Mouse (Mus musculus) MEL (cell line): Measurements from ENCODE around the gene Cyb5rl. TPM values are rescaled to one million over a fixed set of nuclear protein-coding genes. Genes with fewer than 3 reads are reported as not detected.

ENCODE experiments used
- DNase-seq: peaks from one replicate; pipeline ENCODE4 v3.0.0; 2011; ENCODE audit warnings: low read depth, low spot score
- H3K27ac ChIP-seq: 2 replicates; pipeline ENCODE4 v1.5.1; 2012; ENCODE audit warnings: low read depth, mild to moderate bottlenecking, control low read depth, low read length, moderate library complexity; ENCODE audit not compliant: control insufficient read depth
- H3K27me3 ChIP-seq, 2 experiments: fragments of 150-350 bp in 1 of 2; sonication (generic) in 1 of 2; 2 replicates each; pipeline ENCODE4 v1.6.1; 2012; ENCODE audit warnings: low read length in 2 of 2, mild to moderate bottlenecking in 2 of 2, improper control_type of control experiment in 1 of 2, moderate library complexity in 1 of 2; ENCODE audit not compliant: insufficient read depth in 2 of 2, control insufficient read depth in 1 of 2
- H3K36me3 ChIP-seq, 2 experiments: 2 replicates each; pipeline ENCODE4 v1.6.1; 2012 to 2014; ENCODE audit warnings: low read length in 2 of 2, improper control_type of control experiment in 1 of 2, inconsistent platforms in 1 of 2, mild to moderate bottlenecking in 1 of 2; ENCODE audit not compliant: insufficient read depth in 2 of 2, control insufficient read depth in 1 of 2
- H3K4me1 ChIP-seq, 2 experiments: fragments of 150-350 bp in 1 of 2; sonication (generic) in 1 of 2; 2 replicates each; pipeline ENCODE4 v1.6.1; 2012; ENCODE audit warnings: low read length in 2 of 2, improper control_type of control experiment in 1 of 2, mild to moderate bottlenecking in 1 of 2; ENCODE audit not compliant: insufficient read depth in 2 of 2, control insufficient read depth in 1 of 2
- H3K4me3 ChIP-seq, 2 experiments: fragments of 150-350 bp in 1 of 2; sonication (generic) in 1 of 2; 2 replicates each; pipeline ENCODE4 v1.5.1; 2012; ENCODE audit warnings: low read depth in 2 of 2, low read length in 2 of 2, mild to moderate bottlenecking in 2 of 2, moderate library complexity in 2 of 2, control low read depth in 1 of 2, improper control_type of control experiment in 1 of 2; ENCODE audit not compliant: control insufficient read depth in 1 of 2, insufficient read depth in 1 of 2
- H3K79me2 ChIP-seq: 2 replicates; pipeline ENCODE4 v1.6.1; 2012; ENCODE audit warnings: mild to moderate bottlenecking, low read length, moderate library complexity; ENCODE audit not compliant: control insufficient read depth, poor library complexity, insufficient read depth
- H3K9ac ChIP-seq: 2 replicates; pipeline ENCODE4 v1.6.1; 2012; ENCODE audit warnings: low read depth, mild to moderate bottlenecking, control low read depth, low read length, moderate library complexity; ENCODE audit not compliant: control insufficient read depth, poor library complexity, severe bottlenecking
- H3K9me3 ChIP-seq: fragments of 150-350 bp; sonication (generic); replicated peaks from 2 replicates; pipeline ENCODE4 v1.6.1; 2012; ENCODE audit warnings: mild to moderate bottlenecking, low read length, improper control_type of control experiment, moderate library complexity; ENCODE audit not compliant: insufficient read depth
- BHLHE40 ChIP-seq: IDR thresholded peaks from 2 replicates; pipeline ENCODE4 v1.6.1; 2012; ENCODE audit warnings: low read depth, mild to moderate bottlenecking, inconsistent platforms, low read length, improper control_type of control experiment, borderline replicate concordance
- CHD1 ChIP-seq: IDR thresholded peaks from 2 replicates; pipeline ENCODE4 v1.6.1; 2012; ENCODE audit warnings: low read depth, mild to moderate bottlenecking, inconsistent platforms, low read length, improper control_type of control experiment
- E2F4 ChIP-seq: IDR thresholded peaks from 2 replicates; pipeline ENCODE4 v1.6.1; 2011; ENCODE audit warnings: low read depth, low read length, improper control_type of control experiment, borderline replicate concordance
- ELF1 ChIP-seq: IDR thresholded peaks from 2 replicates; pipeline ENCODE4 v1.6.1; 2014; ENCODE audit warnings: low read depth, mild to moderate bottlenecking, inconsistent platforms, low read length, improper control_type of control experiment, moderate library complexity
- EP300 ChIP-seq, 2 experiments: IDR thresholded peaks; 2 replicates each; pipeline ENCODE4 v1.6.1; 2011; ENCODE audit warnings: improper control_type of control experiment in 2 of 2, low read length in 2 of 2, low read depth in 1 of 2, mild to moderate bottlenecking in 1 of 2
- ETS1 ChIP-seq: IDR thresholded peaks from 2 replicates; pipeline ENCODE4 v1.6.1; 2012; ENCODE audit warnings: low read depth, mild to moderate bottlenecking, inconsistent platforms, low read length, improper control_type of control experiment, moderate library complexity
- GATA1 ChIP-seq: IDR thresholded peaks from 2 replicates; pipeline ENCODE4 v1.6.1; 2011; ENCODE audit warnings: low read depth, low read length, improper control_type of control experiment
- HCFC1 ChIP-seq: IDR thresholded peaks from 2 replicates; pipeline ENCODE4 v1.6.1; 2012; ENCODE audit warnings: low read depth, mild to moderate bottlenecking, inconsistent platforms, low read length, improper control_type of control experiment, moderate library complexity
- JUND ChIP-seq: IDR thresholded peaks from 2 replicates; pipeline ENCODE4 v1.6.1; 2011; ENCODE audit warnings: low read depth, mild to moderate bottlenecking, improper control_type of control experiment, low read length
- KAT2A ChIP-seq: conservative IDR thresholded peaks from 2 replicates; pipeline ENCODE4 v1.6.1; 2012; ENCODE audit warnings: low read depth, low read length, improper control_type of control experiment, inconsistent platforms
- MAFK ChIP-seq: IDR thresholded peaks from 2 replicates; pipeline ENCODE4 v1.6.1; 2011; ENCODE audit warnings: low read depth, mild to moderate bottlenecking, low read length, improper control_type of control experiment, borderline replicate concordance
- MAX ChIP-seq: IDR thresholded peaks from 2 replicates; pipeline ENCODE4 v1.6.1; 2011; ENCODE audit warnings: low read length, improper control_type of control experiment
- MAZ ChIP-seq: IDR thresholded peaks from 2 replicates; pipeline ENCODE4 v1.6.1; 2012; ENCODE audit warnings: low read depth, mild to moderate bottlenecking, inconsistent platforms, low read length, improper control_type of control experiment
- MEF2A ChIP-seq: IDR thresholded peaks from 2 replicates; pipeline ENCODE4 v1.6.1; 2014; ENCODE audit warnings: low read depth, mild to moderate bottlenecking, inconsistent platforms, low read length, improper control_type of control experiment; ENCODE audit not compliant: poor library complexity, insufficient replicate concordance, severe bottlenecking; ENCODE audit errors: extremely low read depth
- MXI1 ChIP-seq: IDR thresholded peaks from 2 replicates; pipeline ENCODE4 v1.6.1; 2011; ENCODE audit warnings: mild to moderate bottlenecking, low read depth, low read length, improper control_type of control experiment
- MYB ChIP-seq: IDR thresholded peaks from 2 replicates; pipeline ENCODE4 v1.6.1; 2011; ENCODE audit warnings: mild to moderate bottlenecking, low read depth, low read length, improper control_type of control experiment
- MYC ChIP-seq: IDR thresholded peaks from 2 replicates; pipeline ENCODE4 v1.6.1; 2011; ENCODE audit warnings: low read depth, mild to moderate bottlenecking, low read length, improper control_type of control experiment, moderate library complexity
- NELFE ChIP-seq: IDR thresholded peaks from 2 replicates; pipeline ENCODE4 v1.6.1; 2011; ENCODE audit warnings: low read depth, low read length, improper control_type of control experiment
- POLR2A ChIP-seq, 2 experiments: IDR thresholded peaks; 2 replicates each; pipeline ENCODE4 v1.6.1; 2011 to 2012; ENCODE audit warnings: low read length in 2 of 2, mild to moderate bottlenecking in 2 of 2, control low read depth in 1 of 2, improper control_type of control experiment in 1 of 2, low read depth in 1 of 2, moderate library complexity in 1 of 2; ENCODE audit not compliant: control insufficient read depth in 1 of 2, insufficient read depth in 1 of 2, poor library complexity in 1 of 2
- POLR2AphosphoS2 ChIP-seq: IDR thresholded peaks from 2 replicates; pipeline ENCODE4 v1.6.1; 2011; ENCODE audit warnings: low read length, improper control_type of control experiment
- POLR2AphosphoS5 ChIP-seq: IDR thresholded peaks from 2 replicates; pipeline ENCODE4 v1.6.1; 2012; ENCODE audit warnings: low read depth, borderline replicate concordance, mild to moderate bottlenecking, inconsistent platforms, low read length, moderate library complexity, mixed read lengths
- RAD21 ChIP-seq: IDR thresholded peaks from 2 replicates; pipeline ENCODE4 v1.6.1; 2011; ENCODE audit warnings: mild to moderate bottlenecking, low read depth, low read length, improper control_type of control experiment
- RCOR1 ChIP-seq: IDR thresholded peaks from 2 replicates; pipeline ENCODE4 v1.6.1; 2012; ENCODE audit warnings: low read depth, mild to moderate bottlenecking, inconsistent platforms, low read length, improper control_type of control experiment
- SIN3A ChIP-seq: IDR thresholded peaks from 2 replicates; pipeline ENCODE4 v1.6.1; 2012; ENCODE audit warnings: low read length, improper control_type of control experiment, inconsistent platforms
- SMC3 ChIP-seq: IDR thresholded peaks from 2 replicates; pipeline ENCODE4 v1.6.1; 2011; ENCODE audit warnings: low read depth, low read length, improper control_type of control experiment
- TAL1 ChIP-seq: IDR thresholded peaks from 2 replicates; pipeline ENCODE4 v1.6.1; 2012; ENCODE audit warnings: mild to moderate bottlenecking, inconsistent platforms, low read length, moderate library complexity, mixed read lengths
- TBP ChIP-seq: IDR thresholded peaks from 2 replicates; pipeline ENCODE4 v1.8.0; 2011; ENCODE audit warnings: low read depth, low read length, improper control_type of control experiment
- TCF12 ChIP-seq: IDR thresholded peaks from 2 replicates; pipeline ENCODE4 v1.6.1; 2014; ENCODE audit warnings: low read depth, mild to moderate bottlenecking, inconsistent platforms, low read length, improper control_type of control experiment, moderate library complexity
- UBTF ChIP-seq: IDR thresholded peaks from 2 replicates; pipeline ENCODE4 v1.6.1; 2012; ENCODE audit warnings: low read depth, mild to moderate bottlenecking, inconsistent platforms, low read length, improper control_type of control experiment, moderate library complexity, borderline replicate concordance; ENCODE audit not compliant: insufficient read depth
- USF1 ChIP-seq: IDR thresholded peaks from 2 replicates; pipeline ENCODE4 v1.6.1; 2014; ENCODE audit warnings: low read depth, mild to moderate bottlenecking, inconsistent platforms, low read length, improper control_type of control experiment, moderate library complexity
- USF2 ChIP-seq, 2 experiments: IDR thresholded peaks; 2 replicates each; pipeline ENCODE4 v1.6.1; 2011 to 2012; ENCODE audit warnings: improper control_type of control experiment in 2 of 2, low read length in 2 of 2, borderline replicate concordance in 1 of 2, inconsistent platforms in 1 of 2, low read depth in 1 of 2, mild to moderate bottlenecking in 1 of 2; ENCODE audit not compliant: insufficient read depth in 1 of 2
- ZC3H11A ChIP-seq: IDR thresholded peaks from 2 replicates; pipeline ENCODE4 v1.6.1; 2012; ENCODE audit warnings: low read depth, mild to moderate bottlenecking, inconsistent platforms, low read length, improper control_type of control experiment
- ZKSCAN1 ChIP-seq: IDR thresholded peaks from 2 replicates; pipeline ENCODE4 v1.6.1; 2012; ENCODE audit warnings: low read depth, mild to moderate bottlenecking, inconsistent platforms, low read length, improper control_type of control experiment, moderate library complexity
- ZMIZ1 ChIP-seq: IDR thresholded peaks from 2 replicates; pipeline ENCODE4 v1.6.1; 2012; ENCODE audit warnings: low read depth, mild to moderate bottlenecking, inconsistent platforms, low read length, improper control_type of control experiment, moderate library complexity
- ZNF384 ChIP-seq: IDR thresholded peaks from 2 replicates; pipeline ENCODE4 v1.6.1; 2012; ENCODE audit warnings: low read depth, mild to moderate bottlenecking, inconsistent platforms, low read length, improper control_type of control experiment
- polyA plus RNA-seq, 2 experiments: library from polyadenylated mRNA; stranded (reverse) in 1 of 2; unstranded in 1 of 2; fragments of >175 nt in 1 of 2; fragments of >200 nt in 1 of 2; gene quantifications; 2 replicates each; pipeline versions ENCODE4 v1.2.1 to v1.2.4; 2012; ENCODE audit warnings: low replicate concordance in 2 of 2, low read depth in 1 of 2; ENCODE audit not compliant: insufficient read length in 2 of 2, insufficient read depth in 1 of 2, missing spikeins in 1 of 2
- total RNA-seq: library from RNA; depleted of rRNA; stranded (reverse); fragments of 300-350 nt; gene quantifications from 2 replicates; pipeline ENCODE4 v1.2.3, GENCODE M21; 2012; rRNA removed

The Cyb5rl gene
- 5.6 and 8.5 TPM in 2 replicates for total RNA-seq
- polyA plus RNA-seq, result 1 to 10 TPM in 1 of 2 experiments, not detected in 1; 9.3 TPM

- H3K9me3 ChIP-seq, result no peaks in the 10 kb centered on the region
- peaks cover 0 to 40% of the 10 kb centered on the region in 2 experiments; a peak in 2 of 4 replicates for H3K36me3 ChIP-seq
- H3K4me3 ChIP-seq, result peak within 1 kb of the TSS; percentile 79 to 82
- H3K4me1 ChIP-seq, result peaks cover 23 to 42% of the 10 kb centered on the region in 2 experiments
- H3K79me2 ChIP-seq, result peaks cover 15% of the 10 kb centered on the region
- H3K9ac ChIP-seq, result peak within 1 kb of the TSS; percentile 88
- peak within 1 kb of the TSS; percentile 39 for H3K27ac ChIP-seq
- H3K27me3 ChIP-seq, result no peaks in the 10 kb centered on the region
- peak; percentile 98 for DNase-seq
- no peak for TF ChIP-seq ZMIZ1
- no peak for TF ChIP-seq CHD1
- no peak for TF ChIP-seq ZNF384
- TF ChIP-seq UBTF, result no peak; the same call in 1 of the 2 replicates
- no peak for TF ChIP-seq MEF2A
- peak; percentile 77 for TF ChIP-seq MAX
- no peak for TF ChIP-seq SMC3
- peak; percentile 56 to 97 for TF ChIP-seq POLR2A (IDR thresholded peaks at IDR 0.05; ENCODE audit: control insufficient read depth in 1 of 2, insufficient read depth in 1 of 2, low read depth in 1 of 2, low read length in 2 of 2, poor library complexity in 1 of 2)
- no peak for TF ChIP-seq GATA1
- TF ChIP-seq KAT2A, result no peak; the same call in 1 of the 2 replicates
- no peak for TF ChIP-seq ZKSCAN1
- peak; percentile 57; the same call in 1 of the 2 replicates for TF ChIP-seq TCF12
- no peak for TF ChIP-seq USF2 (IDR thresholded peaks at IDR 0.05; ENCODE audit: borderline replicate concordance in 1 of 2, insufficient read depth in 1 of 2, low read depth in 1 of 2, low read length in 2 of 2)
- TF ChIP-seq ETS1, result no peak
- no peak; the same call in 1 of the 2 replicates for TF ChIP-seq MYC
- TF ChIP-seq JUND, result no peak
- peak; percentile 89 for TF ChIP-seq NELFE
- TF ChIP-seq MYB, result no peak
- no peak for TF ChIP-seq BHLHE40
- no peak for TF ChIP-seq MAFK
- TF ChIP-seq ELF1, result no peak
- TF ChIP-seq MAZ, result no peak
- no peak for TF ChIP-seq TAL1
- TF ChIP-seq TBP, result peak; percentile 93
- TF ChIP-seq POLR2AphosphoS2, result peak; percentile 93
- TF ChIP-seq E2F4, result no peak
- peak; percentile 71 for TF ChIP-seq USF1
- TF ChIP-seq POLR2AphosphoS5, result no peak
- TF ChIP-seq RCOR1, result no peak
- TF ChIP-seq MXI1, result peak; percentile 98
- no peak for TF ChIP-seq ZC3H11A
- no peak for TF ChIP-seq RAD21
- peak; percentile 91 for TF ChIP-seq HCFC1
- no peak for TF ChIP-seq EP300 (IDR thresholded peaks at IDR 0.05; ENCODE audit: low read depth in 1 of 2, low read length in 2 of 2)
- peak; percentile 76 for TF ChIP-seq SIN3A
Measured at GRCm38 (mm10) chr4:107066252-107067124, at the start of gene Cyb5rl, which contains the start of gene Mrpl37. TSS of gene Cyb5rl (plus strand) at chr4:107066988. TSS of gene Mrpl37 (minus strand) at chr4:107066868.
